Comparison of ENCODE assay signal across 22 mouse cellular contexts in genomic region chr11:81926393-81926792, GRCm38 (mm10). TPM values are rescaled to one million over a fixed set of nuclear protein-coding genes. Genes with fewer than 3 reads are reported as not detected.
DNase-seq lines count a peak whose midpoint lies in the region; ATAC-seq lines count a peak whose summit lies in the region.
"Had no signal": no experiment of that assay in that cellular context is flagged by ENCODE, and none has a peak within 500 bp of the region (broad histone marks: within the 10 kb centered on the region; RNA-seq: fewer than 3 reads in every experiment).

No protein-coding gene starts in this region.

- H3K4me1 ChIP-seq in forebrain, embryonic 10.5 days = peaks cover 16% of the 10 kb centered on the region
- H3K4me1 ChIP-seq in forebrain, embryonic 16.5 days (replicated peaks; ENCODE audit: control insufficient read depth, insufficient read depth, low read length) = no peaks in the 10 kb centered on the region
- H3K4me1 ChIP-seq in midbrain, embryonic 11.5 days (ENCODE audit: control insufficient read depth, insufficient read depth, low read length) = no peaks in the 10 kb centered on the region
- no peaks in the 10 kb centered on the region for H3K4me1 ChIP-seq in midbrain, embryonic 15.5 days
- H3K4me1 ChIP-seq in midbrain, embryonic 14.5 days (ENCODE audit: control insufficient read depth, insufficient read depth, low read length) = 0 out of 2 replicates have a peak, but pooled peaks cover 6% of the 10 kb centered on the region
- no peaks in the 10 kb centered on the region for H3K4me1 ChIP-seq in liver, embryonic 12.5 days
- H3K4me1 ChIP-seq: limb, embryonic 15.5 days; neural tube, embryonic 13.5 days had no signal

- H3K4me3 ChIP-seq in forebrain, embryonic 10.5 days = no peak overlapping the region
- H3K4me3 ChIP-seq in forebrain, embryonic 16.5 days (replicated peaks; ENCODE audit: low read length) = no peak overlapping the region
- H3K4me3 ChIP-seq in midbrain, embryonic 11.5 days (ENCODE audit: low read depth, low read length) = no peak overlapping the region
- no peak overlapping the region for H3K4me3 ChIP-seq in midbrain, embryonic 15.5 days
- no peak overlapping the region for H3K4me3 ChIP-seq in midbrain, embryonic 14.5 days (replicated peaks; ENCODE audit: low read depth, low read length)
- no peak overlapping the region for H3K4me3 ChIP-seq in liver, embryonic 12.5 days
- H3K4me3 ChIP-seq: limb, embryonic 15.5 days; neural tube, embryonic 13.5 days had no signal

- no peak overlapping the region for H3K4me2 ChIP-seq in forebrain, embryonic 16.5 days (ENCODE audit: low read length)
- H3K4me2 ChIP-seq in midbrain, embryonic 11.5 days = no peak overlapping the region
- no peak overlapping the region for H3K4me2 ChIP-seq in midbrain, embryonic 15.5 days
- H3K4me2 ChIP-seq in midbrain, embryonic 14.5 days (ENCODE audit: low read length) = no peak overlapping the region
- H3K4me2 ChIP-seq in liver, embryonic 12.5 days = no peak overlapping the region
- H3K4me2 ChIP-seq: limb, embryonic 15.5 days; neural tube, embryonic 13.5 days had no signal

- H3K9me3 ChIP-seq in forebrain, embryonic 10.5 days = no peaks in the 10 kb centered on the region
- no peaks in the 10 kb centered on the region for H3K9me3 ChIP-seq in forebrain, embryonic 16.5 days (ENCODE audit: control insufficient read depth, low read length)
- H3K9me3 ChIP-seq in midbrain, embryonic 11.5 days (ENCODE audit: control insufficient read depth, low read length) = no peaks in the 10 kb centered on the region
- no peaks in the 10 kb centered on the region for H3K9me3 ChIP-seq in midbrain, embryonic 15.5 days
- H3K9me3 ChIP-seq in midbrain, embryonic 14.5 days (ENCODE audit: control insufficient read depth, low read length) = no peaks in the 10 kb centered on the region
- H3K9me3 ChIP-seq in liver, embryonic 12.5 days (replicated peaks) = no peaks in the 10 kb centered on the region
- H3K9me3 ChIP-seq: limb, embryonic 15.5 days; neural tube, embryonic 13.5 days had no signal

- DNase-seq in forebrain, embryonic 10.5 days (ENCODE audit: extremely low spot score, low spot score) = peak; percentile 43
- no peak for DNase-seq in midbrain, embryonic 11.5 days (ENCODE audit: low spot score, missing footprints)
- peak; percentile 69 for DNase-seq in midbrain, embryonic 14.5 days
- no peak for DNase-seq in ovary, adult 18-20 months (ENCODE audit: low spot score)
- no peak for DNase-seq in heart, postnatal 4 days
- DNase-seq: adrenal gland, adult 8-10 months; cerebellum, postnatal 10 days; gastrocnemius, postnatal 10 days; heart, adult 18-20 months; heart, postnatal 36 days; kidney, adult 18-20 months had no signal

- ATAC-seq in forebrain, embryonic 16.5 days = no peak
- peak; percentile 62; the same call in 1 of the 2 replicates for ATAC-seq in midbrain, embryonic 11.5 days (ENCODE audit: low FRiP score)
- ATAC-seq in midbrain, embryonic 15.5 days (replicated peaks) = no peak
- ATAC-seq in midbrain, embryonic 14.5 days (ENCODE audit: low FRiP score, low TSS enrichment) = peak; percentile 53; the same call in 1 of the 2 replicates
- no peak for ATAC-seq in liver, embryonic 12.5 days
- ATAC-seq: CD4-positive, CD25-positive, alpha-beta regulatory T cell, adult 4 months; lung, postnatal 0 days; Patski had no signal

- no peaks in the 10 kb centered on the region for H3K36me3 ChIP-seq in forebrain, embryonic 10.5 days (replicated peaks)
- H3K36me3 ChIP-seq in forebrain, embryonic 16.5 days (ENCODE audit: control insufficient read depth, insufficient read depth) = no peaks in the 10 kb centered on the region
- H3K36me3 ChIP-seq in midbrain, embryonic 11.5 days (ENCODE audit: control insufficient read depth, insufficient read depth, low read length) = no peaks in the 10 kb centered on the region
- no peaks in the 10 kb centered on the region for H3K36me3 ChIP-seq in midbrain, embryonic 15.5 days (replicated peaks)
- no peaks in the 10 kb centered on the region for H3K36me3 ChIP-seq in midbrain, embryonic 14.5 days (ENCODE audit: control insufficient read depth, insufficient read depth, low read length)
- no peaks in the 10 kb centered on the region for H3K36me3 ChIP-seq in liver, embryonic 12.5 days
- H3K36me3 ChIP-seq: limb, embryonic 15.5 days; neural tube, embryonic 13.5 days had no signal

- H3K9ac ChIP-seq in forebrain, embryonic 16.5 days (replicated peaks; ENCODE audit: low read depth, low read length) = no peak overlapping the region
- H3K9ac ChIP-seq in midbrain, embryonic 11.5 days (ENCODE audit: low read length) = no peak overlapping the region
- H3K9ac ChIP-seq in midbrain, embryonic 15.5 days = no peak overlapping the region
- no peak overlapping the region for H3K9ac ChIP-seq in midbrain, embryonic 14.5 days (replicated peaks; ENCODE audit: low read length)
- no peak overlapping the region for H3K9ac ChIP-seq in liver, embryonic 12.5 days
- H3K9ac ChIP-seq: limb, embryonic 15.5 days; neural tube, embryonic 13.5 days had no signal

- H3K27ac ChIP-seq in forebrain, embryonic 10.5 days = no peak overlapping the region
- H3K27ac ChIP-seq in forebrain, embryonic 16.5 days (ENCODE audit: low read length) = no peak overlapping the region
- H3K27ac ChIP-seq in midbrain, embryonic 11.5 days (ENCODE audit: low read depth, low read length) = no peak overlapping the region
- H3K27ac ChIP-seq in midbrain, embryonic 15.5 days = no peak overlapping the region; the same call in 1 of the 2 replicates
- no peak overlapping the region for H3K27ac ChIP-seq in midbrain, embryonic 14.5 days (replicated peaks; ENCODE audit: low read depth, low read length)
- H3K27ac ChIP-seq in liver, embryonic 12.5 days = no peak overlapping the region
- H3K27ac ChIP-seq: kidney, postnatal 0 days; limb, embryonic 15.5 days; neural tube, embryonic 13.5 days had no signal

- H3K27me3 ChIP-seq in forebrain, embryonic 10.5 days (ENCODE audit: poor library complexity, severe bottlenecking) = no peaks in the 10 kb centered on the region
- no peaks in the 10 kb centered on the region for H3K27me3 ChIP-seq in forebrain, embryonic 16.5 days (replicated peaks; ENCODE audit: control insufficient read depth, insufficient read depth, low read length)
- no peaks in the 10 kb centered on the region for H3K27me3 ChIP-seq in midbrain, embryonic 11.5 days (ENCODE audit: control insufficient read depth, insufficient read depth, low read length)
- no peaks in the 10 kb centered on the region for H3K27me3 ChIP-seq in midbrain, embryonic 15.5 days (replicated peaks)
- H3K27me3 ChIP-seq in midbrain, embryonic 14.5 days (ENCODE audit: control insufficient read depth, insufficient read depth, low read length) = no peaks in the 10 kb centered on the region
- no peaks in the 10 kb centered on the region for H3K27me3 ChIP-seq in liver, embryonic 12.5 days (replicated peaks)
- H3K27me3 ChIP-seq: limb, embryonic 15.5 days; neural tube, embryonic 13.5 days had no signal

RNA-seq across cellular contexts. Expression of gene Asic2, which starts 41.9 kb away (rescaled TPM):
- 0.43 and 0.51 TPM in 2 replicates for polyA plus RNA-seq in forebrain, embryonic 10.5 days (2016; fragmentation: Nextera tagmentation; extraction: Ambion mirVana)
- polyA plus RNA-seq in forebrain, embryonic 16.5 days (2015; fragmentation: Nextera tagmentation; extraction: Ambion mirVana) = 4.9 and 8.7 TPM in 2 replicates
- 1.6 TPM in 2 replicates for polyA plus RNA-seq in midbrain, embryonic 11.5 days (2014; fragmentation: Nextera tagmentation; extraction: Ambion mirVana)
- 13.9 and 14.4 TPM in 2 replicates for polyA plus RNA-seq in midbrain, embryonic 15.5 days (2015; fragmentation: Nextera tagmentation; extraction: Ambion mirVana)
- polyA plus RNA-seq in midbrain, embryonic 14.5 days (2014; fragmentation: Nextera tagmentation; extraction: Ambion mirVana) = 8.7 and 11.4 TPM in 2 replicates
- 0.06 and 0.11 TPM in 2 replicates for polyA plus RNA-seq in liver, embryonic 12.5 days (2016; fragmentation: Nextera tagmentation; extraction: Ambion mirVana)
- total RNA-seq in heart, postnatal 4 days (2021) = under 1 TPM in 1 of 2 experiments, not detected in 1; 0.11 TPM
- total RNA-seq: heart, adult 18-20 months; heart, postnatal 36 days had no signal
- polyA plus RNA-seq: CD4-positive, CD25-positive, alpha-beta regulatory T cell, adult 4 months; heart, embryonic 14.5 days; liver, embryonic 16.5 days had no signal

Comparison
In these comparisons a context has a peak if more than half of its experiments do, and no peak if none do; other contexts are left out.
1. DNase-seq: peak in forebrain, embryonic 10.5 days (single experiment) and midbrain, embryonic 14.5 days (single experiment); none in midbrain, embryonic 11.5 days (single experiment), ovary, adult 18-20 months (single experiment) and heart, postnatal 4 days (single experiment).
2. ATAC-seq: peak in midbrain, embryonic 11.5 days (single experiment) and midbrain, embryonic 14.5 days (single experiment); none in forebrain, embryonic 16.5 days (single experiment), midbrain, embryonic 15.5 days (single experiment) and liver, embryonic 12.5 days (single experiment).